Mouse (Mus musculus) megakaryocyte, embryonic 14.5 days (primary cell): Measurements from ENCODE around the gene Sfpq.

Source experiments
- FLI1 ChIP-seq: IDR thresholded peaks from 2 replicates; pipeline ENCODE4 v1.6.1; 2012; ENCODE audit warnings: low read length, inconsistent platforms, mixed read lengths
- GATA1 ChIP-seq: IDR thresholded peaks from 3 replicates; pipeline ENCODE4 v1.6.1; 2012; ENCODE audit warnings: mixed read lengths, low read length, inconsistent platforms, borderline replicate concordance

DNA sequence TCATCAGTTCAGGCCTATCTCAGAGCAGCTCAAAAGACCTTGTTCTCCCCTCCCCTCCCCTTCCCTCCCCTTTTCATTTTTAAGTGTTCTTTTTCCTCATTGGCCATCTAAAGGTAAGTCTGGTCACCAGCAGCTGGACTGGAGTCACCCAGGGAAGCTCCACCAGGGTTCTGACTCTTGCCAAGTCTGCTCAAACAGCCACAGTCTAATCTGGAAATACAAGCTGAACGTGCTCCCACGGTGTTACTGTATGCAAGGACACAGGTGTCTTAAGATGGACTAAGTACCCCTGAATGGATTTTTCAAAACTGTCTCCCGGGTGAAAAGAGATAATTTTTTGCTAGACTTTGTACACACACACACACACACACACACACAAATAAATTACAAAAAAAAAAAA lies 37.8 kb upstream of the Sfpq start:
- TF ChIP-seq GATA1: no peak
- TF ChIP-seq FLI1: no peak
